Mouse (Mus musculus): ENCODE data around the gene Nanp. TPM values are rescaled to one million over a fixed set of nuclear protein-coding genes. Genes with fewer than 3 reads are reported as not detected.

Nanp gene
- total RNA-seq, 2 experiments from 2014 or later = 13.1 to 14.3 TPM

DNA sequence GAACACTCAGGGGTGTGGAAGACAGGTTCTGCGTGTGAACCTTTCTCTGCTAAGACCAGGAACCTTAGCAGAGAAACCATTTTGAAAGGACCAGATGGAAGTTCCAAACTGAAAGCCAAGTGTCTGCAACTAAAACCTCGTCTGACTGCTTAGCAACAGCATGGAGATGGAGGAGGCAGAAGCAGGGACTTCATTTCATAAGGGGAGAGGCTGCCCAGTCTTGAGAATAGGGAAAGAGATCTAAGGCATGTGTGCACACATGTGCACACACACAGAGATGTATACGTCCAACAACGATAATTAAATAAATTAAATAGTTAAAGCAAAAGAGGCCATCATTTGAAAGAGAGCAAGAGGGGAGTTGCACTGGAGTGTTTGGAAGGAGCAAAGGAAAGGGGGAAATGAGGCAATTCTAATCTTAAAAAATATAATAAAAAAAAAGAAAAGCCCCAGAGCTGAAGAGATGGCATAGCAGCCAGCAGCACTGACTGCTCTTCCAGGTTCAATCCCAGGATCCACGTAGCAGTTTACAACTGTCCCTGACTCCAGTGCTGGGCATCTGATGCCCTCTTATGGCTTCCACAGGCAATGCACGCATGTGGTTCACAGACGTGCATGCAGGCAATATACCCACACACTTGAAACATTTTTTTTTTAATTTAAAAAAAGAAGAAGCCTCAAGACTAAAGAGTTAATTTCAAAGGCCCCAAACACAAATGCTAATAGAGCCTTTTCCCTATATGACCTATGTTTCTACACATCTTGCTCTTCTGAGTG is 38.6 kb downstream of the Nanp start:
- peak; percentile 70 for DNase-seq
- intact Hi-C loops (cut with DNase I) = loop anchor here (10.0 kb wide), 1 partner anchor 176 kb away; no protein-coding TSS in a partner anchor

DNA sequence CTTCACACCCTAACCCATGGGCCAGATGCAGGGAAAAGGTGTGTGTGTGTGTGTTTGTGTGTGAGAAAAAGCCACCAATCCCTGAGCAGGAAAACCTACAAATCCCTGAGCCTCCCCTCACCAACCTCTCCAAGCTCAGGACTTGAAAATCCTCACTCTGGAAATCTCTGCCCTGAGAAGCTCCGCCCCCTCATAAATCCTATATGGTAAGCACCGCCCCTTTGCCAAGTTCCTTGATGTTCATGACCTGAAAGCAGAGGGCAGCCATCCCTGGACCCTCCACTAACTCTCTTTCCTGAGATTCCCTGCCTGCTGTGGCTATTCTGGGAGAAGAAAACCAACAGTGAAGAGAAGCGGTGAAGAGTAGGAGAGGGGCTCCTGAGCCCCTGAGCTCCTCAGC is 40.2 kb downstream of the Nanp start:
- intact Hi-C loops (cut with DNase I) = no loop called here
- no peak for DNase-seq

DNA sequence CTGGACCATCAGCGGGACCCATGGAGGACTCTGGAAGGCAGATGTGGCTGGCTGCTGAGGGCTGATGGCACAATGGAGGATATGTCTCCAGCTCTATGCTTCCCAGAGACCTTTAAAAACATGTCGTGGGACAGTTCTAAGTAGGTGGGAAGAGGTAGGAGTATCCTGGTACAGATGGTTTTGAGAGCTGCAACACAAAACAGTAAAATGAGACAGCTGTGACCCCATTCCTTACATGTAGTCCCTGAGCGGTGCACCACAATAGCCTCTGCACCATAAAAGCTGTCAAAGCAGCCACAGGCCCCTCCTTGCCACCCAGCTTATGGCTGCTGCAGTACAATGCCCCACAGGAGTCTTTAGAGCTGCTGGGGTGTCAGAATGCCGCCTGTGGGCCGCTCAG is 41.6 kb downstream of the Nanp start:
- intact Hi-C loops (cut with DNase I) = no loop called here
- no peak for DNase-seq

DNA sequence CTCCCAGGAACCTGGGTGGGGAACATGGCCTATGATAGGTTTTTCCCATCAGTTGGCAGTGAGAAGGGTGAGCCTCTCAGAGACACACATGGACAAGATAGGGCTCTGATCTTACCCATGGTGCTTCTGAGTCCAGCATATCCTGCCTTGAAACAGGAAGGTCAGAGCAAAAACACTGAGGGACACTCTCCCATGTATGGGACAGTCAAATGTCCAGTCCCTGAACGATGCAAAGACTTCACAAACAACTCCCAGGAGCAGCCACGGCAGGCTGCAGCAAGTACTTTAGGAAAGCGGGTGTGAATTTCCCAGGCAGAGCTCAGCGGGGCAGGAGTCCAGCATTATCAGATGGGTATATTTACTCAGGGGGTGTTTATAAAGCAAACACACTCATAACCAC is 43.9 kb downstream of the Nanp start:
- intact Hi-C loops (cut with DNase I) = no loop called here

DNA sequence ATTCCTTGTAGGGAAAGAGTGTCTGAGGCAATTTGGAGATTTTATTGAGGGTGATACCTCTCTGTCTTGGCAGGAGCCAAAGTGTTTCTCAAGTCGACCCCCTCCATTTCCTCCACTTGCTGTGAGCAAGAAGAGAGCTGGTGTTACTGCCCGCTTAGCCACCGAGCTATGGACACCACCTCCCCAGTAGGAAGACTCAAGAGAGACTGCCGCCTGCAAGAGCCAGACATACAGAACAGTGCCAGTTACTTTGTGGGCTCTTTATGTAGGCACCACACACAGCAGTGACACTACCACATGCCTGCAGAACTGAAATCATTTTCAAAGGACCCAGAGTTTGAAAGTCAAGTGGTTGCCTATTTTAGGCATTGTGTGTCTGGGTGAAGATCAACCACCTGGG is 48.1 kb downstream of the Nanp start:
- intact Hi-C loops (cut with DNase I) = no loop called here
- no peak for DNase-seq

More for the DNA sequence above, 43.9 kb downstream of the Nanp start:
- no peak for DNase-seq

DNA sequence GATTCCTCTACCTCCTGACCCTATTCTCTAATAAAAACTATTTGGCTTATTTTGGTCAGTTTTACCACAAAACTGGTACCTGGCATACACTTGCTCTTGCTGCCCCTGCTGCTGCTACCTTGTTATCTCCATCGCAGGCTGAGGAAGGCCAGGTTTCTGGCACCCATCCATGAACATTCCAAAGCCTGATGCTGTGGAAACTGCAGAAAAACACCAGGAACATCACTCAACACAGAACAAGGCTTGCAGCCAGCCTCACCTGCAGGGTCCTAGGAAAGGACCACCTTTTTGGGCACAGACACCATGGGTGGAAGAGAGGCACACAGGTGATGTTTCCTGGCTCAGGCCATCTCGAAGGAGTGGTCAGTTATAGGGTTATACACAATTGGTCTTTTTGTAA is 48.7 kb downstream of the Nanp start:
- no peak for DNase-seq
- intact Hi-C loops (cut with DNase I) = no loop called here

DNA sequence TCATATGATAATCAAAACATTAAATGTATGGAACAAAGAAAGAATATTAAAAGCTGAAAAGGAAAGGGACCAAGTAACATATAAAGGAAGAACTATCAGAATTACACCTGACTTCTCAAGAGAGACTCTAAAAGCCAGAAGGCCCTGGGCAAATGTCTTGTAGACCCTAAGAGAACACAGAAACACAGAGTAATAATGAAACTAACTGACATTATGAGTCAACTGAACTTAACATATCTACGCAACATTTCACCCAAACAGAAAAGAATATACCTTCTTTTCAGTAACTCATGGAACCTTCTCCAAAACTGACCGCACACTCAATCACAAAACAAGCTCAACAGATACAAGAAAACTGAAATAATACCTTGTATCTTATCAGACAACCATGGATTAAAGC is 53.8 kb downstream of the Nanp start:
- no peak for DNase-seq
- intact Hi-C loops (cut with DNase I) = no loop called here

DNA sequence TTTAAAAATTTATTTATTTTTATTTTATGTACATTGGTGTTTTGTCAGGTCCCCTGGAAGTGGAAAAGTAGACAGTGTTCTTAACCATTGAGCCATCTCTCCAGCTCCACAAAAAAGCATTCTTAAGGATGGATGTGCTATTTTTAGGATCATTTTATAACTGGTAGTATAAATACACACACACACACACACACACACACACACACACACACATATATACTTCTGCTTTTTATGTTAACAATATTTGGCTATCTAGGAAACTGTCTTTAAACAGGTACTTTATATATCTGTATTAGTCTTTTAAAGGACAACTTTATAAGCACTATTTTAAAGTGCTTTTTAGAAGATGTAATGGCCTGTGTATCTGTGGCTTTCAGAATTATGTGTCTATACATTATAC is 57.1 kb downstream of the Nanp start:
- intact Hi-C loops (cut with DNase I) = no loop called here
- no peak for DNase-seq

DNA sequence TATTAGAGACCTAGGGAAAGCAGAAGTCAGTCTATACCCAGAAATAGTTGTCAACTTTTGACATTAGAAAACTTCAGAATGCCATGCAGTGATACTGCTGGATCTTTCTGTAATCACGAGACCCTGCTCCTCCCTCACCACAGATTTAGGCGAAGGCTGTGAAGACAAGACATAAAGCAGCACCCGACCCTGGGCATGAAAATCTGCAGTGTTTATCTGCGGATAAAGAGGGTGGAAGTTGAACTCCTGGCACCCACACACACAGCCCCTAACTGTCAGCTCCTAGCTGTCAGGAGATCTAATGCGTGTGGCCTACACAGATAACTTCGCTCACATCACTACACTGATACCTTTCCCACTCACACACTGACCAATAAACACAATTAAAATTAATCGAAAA is 57.7 kb downstream of the Nanp start:
- no peak for DNase-seq
- intact Hi-C loops (cut with DNase I) = no loop called here

DNA sequence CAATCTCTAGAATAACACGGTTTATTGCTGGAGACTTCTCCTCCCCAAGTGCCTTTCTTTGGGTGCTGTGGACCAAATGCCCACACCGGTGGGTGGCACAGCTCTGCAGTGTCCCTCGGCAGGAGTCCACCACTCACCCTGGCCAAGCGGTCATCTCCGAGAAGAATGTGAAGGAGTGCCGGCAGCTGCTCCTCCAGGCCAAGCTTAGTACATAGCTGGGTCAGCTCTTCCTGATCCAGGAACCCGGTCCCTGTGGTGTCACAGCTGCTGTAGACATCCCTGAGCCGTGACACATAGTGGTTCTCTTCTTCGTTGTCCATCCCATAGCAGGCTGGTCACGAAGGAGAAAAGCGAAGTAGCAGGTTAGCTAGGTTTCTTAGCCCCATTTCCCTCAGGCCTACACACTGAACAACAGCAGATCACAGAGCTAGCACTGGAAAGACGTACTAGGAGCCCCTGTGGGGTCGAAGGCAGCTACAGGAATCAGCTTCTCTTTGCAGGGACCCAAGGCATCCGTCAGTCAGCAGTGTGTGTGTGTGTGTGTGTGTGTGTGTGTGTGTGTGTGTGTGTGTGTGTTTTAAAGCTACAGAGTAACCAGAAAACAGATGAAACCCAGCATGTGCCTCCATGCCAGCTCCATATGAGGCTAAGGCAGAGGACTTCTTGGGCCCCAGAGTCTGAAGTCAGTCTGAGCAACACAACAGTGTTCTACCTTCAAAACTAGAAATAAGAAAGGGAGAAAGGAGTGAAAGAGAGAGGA is 59.2 kb downstream of the Nanp start:
- intact Hi-C loops (cut with DNase I) = no loop called here
- DNase-seq = no peak

Other genes starting within 250 kb of the Nanp start
- 100 to 1,000 TPM; 116 to 117 TPM for gene Abhd12, start 134.7 kb downstream of the Nanp start, total RNA-seq (2021)
- gene Gins1, start 134.0 kb downstream of the Nanp start, total RNA-seq (2021) = 1 to 10 TPM; 7.2 to 8.9 TPM
- 10 to 100 TPM in 1 of 2 experiments, 1 to 10 TPM in 1; 9.3 to 12.4 TPM for gene Ninl, start within 50 bp of the Nanp start, total RNA-seq (2021)
- gene Gm14151, start 53.0 kb upstream of the Nanp start, total RNA-seq (2021) = not detected
- not detected for gene Gm14147, start 58.8 kb upstream of the Nanp start, total RNA-seq (2021)

All from left cerebral cortex, postnatal 4 days (tissue).